Mouse (Mus musculus): ENCODE measurements around the gene Trim29.

Gene Trim29

GRCm38 (mm10) chr9:43310538-43310937 is at the start of gene Trim29:
Trim29 (plus strand) TSS chr9:43310848.
- no peak for DNase-seq (ENCODE audit: extremely low spot score)

DNA sequence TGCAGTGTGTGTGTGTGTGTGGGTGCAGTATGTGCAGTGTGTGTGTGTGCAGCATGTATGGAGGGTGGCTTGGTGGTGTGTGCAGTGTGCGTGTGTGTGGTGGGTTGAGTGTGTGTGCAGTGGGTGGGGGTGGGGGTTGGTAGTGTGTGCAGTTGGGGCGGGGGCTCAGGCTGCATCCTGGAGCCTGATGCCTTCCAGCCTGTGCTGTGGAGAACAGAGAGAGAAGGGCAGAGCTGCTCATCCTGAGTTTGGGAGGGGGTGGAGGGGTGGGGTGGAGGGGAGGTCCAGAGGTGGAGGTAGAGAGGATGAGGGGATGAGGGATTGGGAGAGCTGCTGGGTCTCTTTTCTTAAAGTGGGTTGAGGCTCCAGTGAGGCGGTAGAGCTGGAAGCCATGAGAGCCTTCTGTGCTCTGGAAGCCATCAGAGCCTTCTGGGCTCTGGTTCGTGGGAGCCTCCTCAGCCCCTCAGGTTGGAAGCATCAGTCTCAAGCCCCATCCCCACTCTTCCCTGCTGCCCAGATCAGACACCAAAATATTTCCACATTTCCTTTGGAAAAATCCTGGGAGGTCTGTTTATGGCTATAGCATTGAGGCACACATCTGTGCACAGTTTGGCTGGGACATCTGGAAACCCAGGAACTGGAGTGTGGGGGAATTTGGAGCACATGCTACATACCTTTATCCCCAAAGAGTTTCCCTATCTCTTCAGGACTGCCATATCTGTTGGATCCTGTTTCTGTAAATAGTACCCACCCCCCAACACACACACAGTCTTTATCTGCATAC is 49.3 kb upstream of the Trim29 start:
- DNase-seq (ENCODE audit: extremely low spot score), result peak; percentile 47

DNA sequence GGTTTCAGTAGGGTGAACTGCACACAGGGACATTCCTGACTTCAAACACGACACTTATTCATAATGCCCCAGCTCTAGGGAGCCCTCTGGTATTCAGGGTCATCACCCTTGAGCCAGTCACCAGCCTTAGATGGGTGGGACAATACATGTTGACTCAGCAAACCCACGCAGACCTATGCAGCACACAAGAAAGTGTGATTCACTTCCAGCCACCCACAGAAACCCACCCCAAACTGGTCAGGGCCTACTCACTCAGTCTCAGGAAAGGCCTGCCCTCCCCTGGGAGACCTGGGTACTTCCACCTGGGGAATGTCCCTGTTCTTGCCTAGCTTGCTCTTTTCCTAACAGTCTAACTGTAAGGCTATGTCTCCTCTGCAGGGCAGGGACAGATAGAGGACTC is 48.7 kb upstream of the Trim29 start:
- peak; percentile 41 for DNase-seq (ENCODE audit: extremely low spot score)

- DNase-seq (ENCODE audit: extremely low spot score), result no peak
Measured at GRCm38 (mm10) chr9:43262390-43262789, 48.3 kb upstream of the Trim29 start.

GRCm38 (mm10) chr9:43262811-43263550 is 47.7 kb upstream of the Trim29 start:
- no peak for DNase-seq (ENCODE audit: extremely low spot score)

DNA sequence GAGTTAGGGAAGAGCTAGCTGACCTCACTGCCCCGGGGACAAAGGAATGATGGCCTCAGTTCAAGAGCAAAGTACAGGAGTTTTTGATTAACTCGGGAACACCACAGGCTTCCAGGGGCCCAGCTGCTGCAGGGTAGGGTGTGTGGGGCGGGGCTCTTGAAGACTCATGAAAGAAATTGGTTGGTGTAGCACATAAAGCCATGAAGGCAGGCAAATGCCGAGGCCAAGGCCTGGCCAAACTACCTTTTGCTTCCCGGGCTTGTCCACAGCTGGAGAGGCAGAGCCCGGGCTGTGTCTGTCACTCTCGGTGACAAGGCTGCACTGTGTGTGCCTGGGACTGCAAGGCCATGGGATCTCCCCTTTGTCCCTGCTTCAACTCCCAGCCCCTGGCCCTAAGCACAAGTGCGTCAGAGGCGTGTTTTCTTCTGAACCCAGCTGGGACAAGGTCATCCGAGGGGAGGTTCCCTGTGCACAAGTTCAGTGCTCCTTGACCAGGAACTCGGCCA is 46.6 kb upstream of the Trim29 start:
- peak; percentile 76 for DNase-seq (ENCODE audit: extremely low spot score)

DNA sequence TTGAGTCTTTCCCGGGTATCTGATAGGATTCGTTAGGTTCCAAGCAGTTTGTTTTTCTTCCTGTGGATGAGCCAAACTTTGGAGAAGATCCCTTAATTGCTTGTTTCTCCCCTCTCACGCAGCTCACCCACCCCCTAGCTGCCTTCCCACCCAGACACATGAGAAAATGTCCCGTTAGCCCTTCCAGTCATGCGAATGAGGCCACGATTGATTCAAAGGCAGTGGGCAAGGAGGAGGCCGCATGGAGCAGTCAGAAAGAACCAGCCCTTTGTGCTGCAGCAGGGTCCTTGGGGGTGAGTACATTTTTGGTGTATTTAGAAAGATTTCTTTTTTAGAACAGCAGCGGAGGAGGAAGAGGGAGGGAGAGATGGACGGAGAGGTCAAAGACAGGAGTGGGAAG is 45.5 kb upstream of the Trim29 start:
- no peak for DNase-seq (ENCODE audit: extremely low spot score)

- no peak for DNase-seq (ENCODE audit: extremely low spot score)
Measured at GRCm38 (mm10) chr9:43267357-43267756, 43.3 kb upstream of the Trim29 start.

- no peak for DNase-seq (ENCODE audit: extremely low spot score)
Measured at GRCm38 (mm10) chr9:43269166-43269565, 41.5 kb upstream of the Trim29 start.

DNA sequence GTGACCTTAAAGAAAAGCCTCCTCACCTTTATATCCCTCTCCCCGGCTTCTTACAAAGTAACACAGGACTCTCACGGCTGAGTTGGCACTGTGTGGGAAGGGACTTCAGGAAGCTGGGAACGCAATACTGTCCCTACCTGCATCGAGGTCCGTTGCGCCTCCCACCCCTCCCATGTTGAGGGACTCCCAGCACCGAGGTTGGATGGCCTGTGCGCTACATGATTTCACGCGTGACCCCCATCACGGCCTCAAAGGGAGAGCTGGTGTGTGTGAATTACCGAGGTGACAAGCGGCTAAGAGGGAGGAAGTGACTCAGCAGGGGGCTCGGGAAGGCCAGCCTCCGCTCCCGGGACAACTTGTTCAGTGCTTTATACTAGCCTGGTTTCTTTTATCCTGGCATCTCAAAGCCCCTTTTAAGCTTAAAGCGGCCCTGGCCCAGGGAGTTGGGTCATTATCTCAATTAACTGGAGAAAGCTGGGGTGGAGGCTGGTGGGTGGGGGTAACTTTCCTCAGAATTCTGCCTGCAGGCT is 39.9 kb upstream of the Trim29 start:
- DNase-seq (ENCODE audit: extremely low spot score), result no peak

DNA sequence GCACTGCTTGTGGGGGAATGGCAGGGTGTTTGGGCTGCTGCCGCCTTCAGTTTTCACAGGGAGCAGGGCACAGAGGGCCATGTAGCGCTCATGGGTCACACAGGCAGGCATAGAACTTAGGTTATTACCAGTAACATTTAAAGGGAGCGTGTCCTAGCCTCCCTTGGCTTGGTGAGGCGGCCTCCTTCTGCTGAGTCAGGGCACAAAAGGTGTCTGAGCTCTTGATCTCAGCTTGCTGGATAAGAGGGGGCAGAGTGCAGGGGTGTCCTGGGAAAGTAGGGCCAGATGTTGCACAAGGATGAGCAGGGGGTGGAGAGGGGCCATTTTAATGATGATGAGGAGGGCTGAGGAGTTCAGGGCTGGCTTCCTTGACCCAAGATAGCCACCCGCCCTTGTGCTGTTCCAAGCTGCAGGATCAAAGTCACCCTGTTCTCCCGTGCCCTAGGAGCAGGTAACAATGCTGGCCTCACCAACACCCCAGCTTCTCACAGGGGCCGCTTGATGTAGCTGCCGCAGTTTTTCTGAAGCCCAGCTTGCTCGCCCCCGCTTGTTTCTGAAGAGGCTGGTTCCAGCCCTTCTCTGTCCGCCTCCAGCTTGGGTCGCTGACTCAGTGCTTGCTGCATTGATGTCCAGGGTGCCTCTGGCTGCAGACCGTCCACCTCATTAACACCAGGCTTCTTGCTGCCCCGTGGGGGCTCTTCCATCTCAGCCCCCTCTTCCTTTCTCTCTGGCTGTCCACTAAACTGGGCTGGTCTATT is 38.7 kb upstream of the Trim29 start:
- no peak for DNase-seq (ENCODE audit: extremely low spot score)

DNA sequence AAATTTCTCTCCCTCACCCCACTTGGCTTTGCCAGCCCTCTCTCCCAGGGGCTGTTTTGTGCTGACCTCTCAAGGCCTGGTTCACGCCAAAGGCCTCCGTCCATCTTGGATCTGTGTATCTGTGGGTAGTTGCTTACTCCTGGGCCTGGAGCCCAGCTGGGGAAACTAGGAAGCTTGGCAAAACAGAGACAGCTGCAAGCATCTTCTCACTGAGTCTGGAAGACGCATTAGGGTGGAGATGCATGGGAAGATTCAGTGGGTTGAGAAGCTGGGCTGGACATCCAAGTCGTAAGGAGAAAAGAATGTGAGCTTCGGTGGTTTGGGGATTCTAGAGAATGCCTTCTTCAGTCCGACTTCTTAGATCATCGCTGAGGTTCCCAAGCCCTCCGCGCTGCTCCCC is 36.9 kb upstream of the Trim29 start:
- no peak for DNase-seq (ENCODE audit: extremely low spot score)

DNA sequence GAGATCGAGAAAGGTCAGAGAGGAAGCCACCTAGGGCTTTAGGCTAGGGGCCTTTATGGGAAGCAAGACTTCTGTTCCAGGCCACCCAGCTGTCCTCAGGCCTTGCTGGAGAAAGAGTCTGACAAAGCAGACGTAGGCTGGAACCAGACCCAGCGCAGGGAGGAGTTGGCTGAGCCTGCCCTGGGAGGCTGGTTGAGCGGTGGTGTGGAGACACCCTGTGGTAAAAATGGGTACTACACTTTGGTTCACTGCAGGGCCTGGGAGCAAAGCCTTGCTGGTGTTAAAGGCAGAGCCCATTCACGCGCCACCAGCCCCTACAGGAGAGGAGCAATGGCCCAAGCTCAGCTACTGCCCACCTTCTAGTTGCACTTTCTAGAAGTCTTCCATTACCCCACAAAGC is 26.4 kb upstream of the Trim29 start:
- peak; percentile 93 for DNase-seq (ENCODE audit: extremely low spot score)

DNA sequence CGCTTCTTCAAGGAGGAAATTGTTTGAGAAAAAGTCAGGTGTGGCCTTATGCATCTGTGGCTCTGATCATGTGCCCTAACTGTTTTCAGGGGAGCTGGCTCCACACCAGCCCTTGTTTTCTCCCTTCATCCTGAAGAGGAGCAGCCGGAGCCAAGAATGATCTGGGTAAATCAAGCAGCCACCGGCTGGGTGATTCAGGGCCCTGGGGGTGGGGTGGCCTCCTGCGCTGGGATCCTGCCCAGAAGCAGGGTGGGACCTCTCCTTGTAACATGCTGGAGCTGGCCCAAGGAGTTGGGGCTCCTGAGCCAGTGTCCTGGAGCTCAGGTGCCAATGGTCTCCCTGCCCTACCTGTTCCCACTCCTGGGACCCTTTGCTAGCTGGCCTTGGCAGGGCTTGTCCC is 25.4 kb upstream of the Trim29 start:
- DNase-seq (ENCODE audit: extremely low spot score), result no peak

DNA sequence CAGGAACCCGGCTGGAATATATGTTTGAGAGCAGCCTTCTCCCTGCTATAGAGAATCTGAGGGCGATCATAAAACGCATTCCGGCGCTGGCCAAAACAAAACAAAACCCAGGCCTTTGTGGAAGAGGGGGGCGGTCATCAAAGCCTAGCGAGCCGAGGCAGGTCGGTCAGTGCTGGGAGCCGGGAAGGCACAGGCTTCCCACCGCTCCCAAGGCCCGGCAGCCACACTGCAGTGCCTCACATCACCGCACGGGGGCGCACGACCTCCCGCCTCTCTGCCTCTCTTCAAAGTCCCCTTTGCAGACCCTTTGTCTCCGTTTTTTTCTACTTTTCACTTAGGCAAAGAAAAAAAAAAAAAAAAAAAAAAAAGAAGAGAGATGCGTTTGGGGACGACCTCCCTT is 23.8 kb upstream of the Trim29 start:
- DNase-seq (ENCODE audit: extremely low spot score), result peak; percentile 90

DNA sequence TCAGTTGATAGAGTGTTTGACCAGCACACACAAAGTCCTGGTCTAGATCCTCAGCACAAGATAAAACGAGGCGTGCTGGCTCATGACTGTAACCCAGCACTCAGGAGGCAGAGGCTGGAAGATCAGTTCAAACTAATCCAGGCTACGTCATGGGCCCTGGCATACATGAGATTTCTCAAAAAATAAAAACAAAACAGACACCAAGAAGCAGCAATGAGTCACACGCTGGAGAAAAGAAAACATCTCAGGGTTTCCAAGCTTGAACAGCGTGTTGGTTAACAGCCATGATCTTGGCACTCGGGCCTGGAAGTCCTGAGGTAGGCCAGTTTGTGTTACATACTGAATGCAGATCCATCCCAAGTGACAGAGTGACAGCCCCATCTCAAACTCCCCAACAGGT is 17.6 kb upstream of the Trim29 start:
- no peak for DNase-seq (ENCODE audit: extremely low spot score)

GRCm38 (mm10) chr9:43300394-43300793 is 10.3 kb upstream of the Trim29 start:
- DNase-seq (ENCODE audit: extremely low spot score), result no peak

- DNase-seq (ENCODE audit: extremely low spot score), result no peak
Measured at GRCm38 (mm10) chr9:43302989-43303388, 7.7 kb upstream of the Trim29 start.

- DNase-seq (ENCODE audit: extremely low spot score), result no peak
Measured at GRCm38 (mm10) chr9:43305882-43306281, 4.8 kb upstream of the Trim29 start.

DNA sequence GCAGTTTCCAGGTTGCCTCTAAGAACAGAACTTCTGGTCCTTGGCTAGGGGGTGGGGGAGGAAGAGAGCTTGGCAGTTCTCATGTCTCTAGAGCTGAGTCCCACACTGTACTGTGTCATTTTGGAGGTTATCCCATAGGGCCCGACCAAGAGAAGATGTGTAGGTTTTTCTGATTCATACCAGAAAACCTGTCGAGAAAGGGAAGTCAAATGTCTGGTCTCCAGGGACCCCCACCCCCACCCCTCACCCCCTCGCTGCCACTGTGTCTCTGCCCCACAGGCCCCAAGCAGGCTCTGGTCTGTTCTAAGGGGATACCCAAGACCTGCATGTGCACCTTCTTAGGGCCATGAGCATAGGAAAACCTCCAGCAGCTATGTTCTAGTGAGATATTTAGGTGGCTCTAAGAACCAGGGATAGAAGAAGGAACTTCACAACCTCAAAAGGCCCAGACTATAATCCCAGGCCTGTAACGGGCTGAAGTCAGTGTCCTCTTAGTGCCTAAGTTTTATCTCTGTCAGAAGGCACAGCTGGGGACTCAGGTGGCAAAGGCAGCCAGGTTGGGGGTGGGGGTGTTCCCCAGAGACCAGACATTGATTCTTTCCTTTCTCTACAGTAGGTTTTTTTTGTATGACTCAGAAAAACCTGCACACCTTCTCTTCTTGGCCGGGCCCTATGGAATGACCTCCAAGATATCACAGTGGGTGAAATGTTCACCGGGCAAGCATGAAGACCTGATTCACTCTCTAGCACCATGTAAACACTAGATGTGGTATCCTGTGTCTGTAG is 1.4 kb upstream of the Trim29 start:
- DNase-seq (ENCODE audit: extremely low spot score), result no peak

DNA sequence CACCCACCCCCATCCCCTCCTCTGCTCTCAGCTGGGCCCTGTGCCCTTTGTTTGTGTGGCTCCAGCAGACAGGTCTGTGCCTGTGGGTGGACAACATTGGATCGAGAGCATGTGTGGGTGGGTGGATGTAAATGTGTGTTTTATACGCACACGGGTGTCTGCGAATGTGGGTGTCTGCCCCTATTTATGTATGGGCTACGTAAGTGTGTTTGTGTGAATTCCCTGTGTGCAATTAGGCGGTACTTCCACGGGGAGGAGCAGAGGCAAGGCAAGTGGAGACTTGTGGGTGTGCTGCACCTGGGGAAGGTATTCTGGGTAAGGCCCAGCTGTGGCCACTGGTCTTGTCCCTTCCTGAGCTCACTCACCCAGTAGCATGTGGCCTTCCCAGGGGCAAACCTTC is 1.5 kb downstream of the Trim29 start:
- no peak for DNase-seq (ENCODE audit: extremely low spot score)
